Mouse (Mus musculus) ES-Bruce4 (cell line): ENCODE measurements around the gene Plb1.

Experiments
- CTCF ChIP-seq: IDR thresholded peaks from one replicate; pipeline ENCODE4 v1.8.1; 2011; ENCODE audit warnings: low read depth, low read length
- EP300 ChIP-seq: IDR thresholded peaks from 2 replicates; pipeline ENCODE4 v1.6.1; 2011; ENCODE audit warnings: low read depth, low read length; ENCODE audit not compliant: insufficient read depth
- POLR2A ChIP-seq: IDR thresholded peaks from one replicate; pipeline ENCODE4 v1.8.1; 2011; ENCODE audit warnings: low read length; ENCODE audit not compliant: insufficient read depth

DNA sequence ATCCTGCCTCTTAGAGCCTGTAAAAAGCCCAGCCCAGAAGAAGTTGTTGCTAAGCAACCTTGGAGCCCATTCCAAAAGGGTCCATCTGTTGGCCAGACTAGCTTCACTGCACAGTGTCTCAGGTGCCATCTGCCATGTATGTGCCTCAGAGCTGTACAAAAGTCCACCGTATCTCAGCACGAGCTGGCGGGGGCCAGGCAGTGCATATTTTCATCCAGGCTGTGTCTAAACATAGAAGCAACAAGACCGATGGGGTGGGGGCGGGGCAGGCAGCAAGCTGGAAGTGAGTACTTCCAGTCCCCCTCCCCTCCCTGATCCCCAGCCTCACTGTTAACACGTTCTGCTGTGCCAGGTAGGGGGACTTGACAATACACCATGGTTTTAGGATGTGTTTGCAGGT is 102.7 kb downstream of the Plb1 start:
- TF ChIP-seq CTCF: no peak
- no peak for TF ChIP-seq EP300
- no peak for TF ChIP-seq POLR2A
